Mouse (Mus musculus): ENCODE measurements around the gene Pphln1.

- TF ChIP-seq CTCF (IDR thresholded peaks at IDR 0.05): no peak
- TF ChIP-seq EP300 (IDR thresholded peaks at IDR 0.05): no peak
Measured at GRCm38 (mm10) chr15:93459422-93459821, 61.3 kb downstream of the Pphln1 start.
